Mouse (Mus musculus) splenic B cell, adult 2 months (primary cell): Measurements from ENCODE around the gene 9930021J03Rik.

ENCODE experiments used
- DNase-seq: peaks from one replicate; pipeline ENCODE4 v3.0.0-alpha.2; 2011; ENCODE audit warnings: low read depth, low spot score
- H3K27me3 ChIP-seq: 2 replicates; pipeline ENCODE4 v1.6.1; 2012; ENCODE audit warnings: mild to moderate bottlenecking, low read length, moderate library complexity, mixed read lengths; ENCODE audit not compliant: control insufficient read depth, poor library complexity, insufficient read depth, severe bottlenecking
- H3K36me3 ChIP-seq: 2 replicates; pipeline ENCODE4 v1.6.1; 2012; ENCODE audit warnings: mild to moderate bottlenecking, low read length, moderate library complexity, mixed read lengths; ENCODE audit not compliant: control insufficient read depth, poor library complexity, insufficient read depth, severe bottlenecking

The 9930021J03Rik gene

DNA sequence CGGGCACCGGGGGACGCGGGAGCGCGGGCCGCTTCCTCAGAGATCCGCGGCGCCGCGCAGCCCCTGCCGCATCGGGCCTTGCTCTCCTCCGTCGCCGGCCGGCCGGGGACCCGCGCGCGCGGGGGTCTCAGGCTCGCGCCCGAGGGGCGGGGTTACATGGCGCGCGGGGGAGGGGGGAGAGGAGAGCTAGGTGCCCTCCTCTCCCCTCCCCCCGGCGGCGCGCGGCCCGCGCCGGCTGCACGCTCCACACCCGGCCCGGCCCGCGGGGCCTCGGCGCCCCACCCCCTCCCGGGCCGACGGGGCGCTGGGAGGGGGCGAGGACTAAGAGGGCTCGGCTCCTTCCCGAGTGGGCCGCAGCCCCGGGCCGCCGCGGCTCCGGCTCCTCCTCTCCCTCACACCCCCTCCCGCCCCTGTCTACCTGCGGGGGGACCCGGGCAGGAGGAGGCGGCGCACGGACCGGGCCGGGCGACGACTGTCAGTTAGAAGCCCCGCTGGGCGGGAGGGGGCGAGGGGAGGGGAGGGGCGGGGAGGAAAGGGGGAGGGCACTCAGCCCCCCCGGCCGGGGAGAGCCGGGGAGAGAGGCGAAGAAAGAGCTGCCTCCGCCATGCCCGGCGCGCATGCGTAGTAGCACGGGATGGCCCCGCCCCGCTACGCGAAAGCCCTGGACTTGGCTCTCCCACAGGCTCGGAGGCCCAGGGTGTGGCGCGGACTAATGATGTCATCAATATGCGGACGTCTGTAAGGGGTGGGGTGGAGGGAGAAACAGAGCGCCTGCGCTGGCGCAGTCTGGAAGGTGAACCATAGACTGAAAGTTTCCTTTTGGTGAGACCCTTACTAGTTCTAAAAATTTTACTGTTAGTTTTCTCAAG is at the start of gene 9930021J03Rik:
Gene 9930021J03Rik (minus strand): TSS at position 73 of the 869 bp plus-strand sequence.
- H3K27me3 ChIP-seq: no peaks in the 10 kb centered on the region
- DNase-seq: peak; percentile 100
- peaks cover 2% of the 10 kb centered on the region; the same call in 1 of the 2 replicates for H3K36me3 ChIP-seq

DNA sequence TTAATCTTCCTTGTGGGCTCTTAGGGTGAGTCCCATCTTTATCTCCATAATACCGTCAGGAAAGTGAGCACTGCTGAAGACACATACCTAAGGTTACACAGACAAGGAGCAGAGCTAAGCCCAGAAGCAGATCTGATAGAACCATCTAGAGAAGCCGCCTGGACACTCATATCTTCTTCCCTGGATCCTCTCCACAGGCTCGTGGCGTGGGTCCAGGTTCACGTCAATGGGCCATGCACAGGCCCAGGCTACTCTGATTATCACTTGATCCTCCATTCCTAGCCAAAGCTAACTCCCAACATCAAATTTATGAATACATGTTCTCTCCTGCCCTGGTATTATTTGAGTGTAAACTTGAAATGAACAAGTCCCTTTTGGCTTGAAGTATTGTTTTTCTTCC is 47.9 kb upstream of the 9930021J03Rik start:
- H3K36me3 ChIP-seq: no peaks in the 10 kb centered on the region

DNA sequence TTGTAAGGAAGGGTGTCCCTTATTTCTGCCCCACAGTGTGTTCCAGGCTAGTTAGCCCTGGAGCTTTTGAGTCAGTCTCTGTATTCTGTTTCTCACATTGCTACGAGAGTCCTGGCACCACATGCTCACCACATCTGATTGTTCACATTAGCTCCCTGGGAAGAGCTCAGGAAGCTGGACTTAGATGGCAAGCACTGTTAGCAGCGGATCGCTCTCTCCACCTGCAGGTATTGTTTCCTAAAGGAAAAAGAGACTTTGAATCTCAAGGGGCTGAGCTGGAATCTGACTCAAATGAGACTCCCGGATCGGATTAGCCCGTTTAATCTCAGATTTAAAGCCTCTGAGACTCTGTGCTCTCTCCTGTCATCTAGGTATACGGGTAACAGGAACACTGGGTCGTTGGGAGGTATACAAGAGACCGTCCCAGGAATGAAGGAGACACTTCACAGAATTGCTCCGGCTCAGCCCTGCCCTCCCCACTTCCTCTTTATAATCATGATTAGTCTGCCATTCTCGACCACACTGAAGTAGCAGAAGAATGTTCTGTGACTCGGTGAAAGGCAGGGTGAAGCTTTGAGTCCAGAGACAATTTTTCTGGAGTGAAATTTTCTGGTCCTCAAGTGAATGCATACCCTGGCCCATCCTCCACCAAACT is 45.4 kb upstream of the 9930021J03Rik start:
- no peak for DNase-seq
- no peaks in the 10 kb centered on the region for H3K36me3 ChIP-seq
- H3K27me3 ChIP-seq: no peaks in the 10 kb centered on the region; the same call in 1 of the 2 replicates

More for the DNA sequence above, 47.9 kb upstream of the 9930021J03Rik start:
- DNase-seq: no peak
- no peaks in the 10 kb centered on the region; the same call in 1 of the 2 replicates for H3K27me3 ChIP-seq

DNA sequence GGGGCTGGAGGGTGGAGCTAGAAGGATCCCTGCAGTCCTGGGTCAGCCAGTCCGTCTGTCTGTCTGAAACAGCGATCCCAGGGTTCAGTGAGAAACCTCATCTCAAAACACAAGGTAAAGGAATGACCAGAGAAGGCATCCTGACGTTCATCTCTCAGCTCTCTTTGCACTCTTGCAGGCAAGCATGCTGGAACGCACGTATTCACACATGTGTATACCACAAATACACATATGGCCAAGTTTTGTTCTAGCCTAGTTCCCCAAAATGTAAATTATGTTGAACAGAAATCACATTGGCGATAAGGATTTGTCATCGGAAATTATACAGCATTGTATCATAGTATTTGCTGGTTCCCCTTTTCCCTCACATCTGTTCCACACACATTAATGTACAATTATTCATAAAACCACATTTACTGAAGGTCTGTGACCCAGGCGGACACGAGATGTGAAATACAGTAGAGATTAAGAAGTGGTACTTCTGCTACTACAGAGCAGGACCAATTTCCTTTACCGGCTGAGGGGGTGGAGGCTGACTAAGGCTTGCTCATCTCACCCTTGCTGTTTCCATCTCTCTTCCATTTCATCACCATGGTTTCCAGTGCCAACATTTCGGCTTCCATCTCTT is 44.2 kb upstream of the 9930021J03Rik start:
- H3K27me3 ChIP-seq: no peaks in the 10 kb centered on the region; the same call in 1 of the 2 replicates
- DNase-seq: no peak
- no peaks in the 10 kb centered on the region for H3K36me3 ChIP-seq

DNA sequence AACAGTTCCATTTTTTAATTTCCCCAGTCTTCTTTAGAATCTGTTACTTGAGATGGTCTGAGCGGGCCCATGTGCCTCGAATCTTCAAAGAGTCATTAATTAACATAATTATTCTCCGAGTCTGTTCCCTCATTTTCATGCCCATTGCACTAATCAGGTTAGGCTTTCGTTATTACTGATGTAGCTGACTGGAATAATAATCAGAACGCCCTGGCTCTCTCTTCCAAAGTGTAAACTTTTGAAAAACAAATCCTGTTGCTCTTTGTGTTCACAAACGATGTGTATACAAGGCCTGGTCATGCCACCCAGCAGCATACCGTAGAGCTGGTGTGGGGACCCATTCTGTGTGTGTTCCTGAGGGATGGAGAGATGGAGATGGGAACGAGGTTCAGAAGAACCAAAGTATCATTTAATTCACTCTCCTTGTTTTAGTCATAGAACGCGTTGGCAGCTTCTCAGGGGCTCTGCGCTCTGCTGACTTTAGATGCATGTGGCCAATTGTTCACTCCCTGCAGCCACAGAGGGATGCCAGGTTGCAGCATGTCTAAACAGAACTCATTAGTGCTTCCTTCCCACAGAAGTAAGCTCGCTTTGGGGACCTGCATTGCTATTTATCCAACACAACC is 38.4 kb upstream of the 9930021J03Rik start:
- DNase-seq: no peak
- Histone ChIP-seq H3K36me3 (no peaks in the 10 kb centered on the region), H3K27me3 (no peaks in the 10 kb centered on the region; the same call in 1 of the 2 replicates)

DNA sequence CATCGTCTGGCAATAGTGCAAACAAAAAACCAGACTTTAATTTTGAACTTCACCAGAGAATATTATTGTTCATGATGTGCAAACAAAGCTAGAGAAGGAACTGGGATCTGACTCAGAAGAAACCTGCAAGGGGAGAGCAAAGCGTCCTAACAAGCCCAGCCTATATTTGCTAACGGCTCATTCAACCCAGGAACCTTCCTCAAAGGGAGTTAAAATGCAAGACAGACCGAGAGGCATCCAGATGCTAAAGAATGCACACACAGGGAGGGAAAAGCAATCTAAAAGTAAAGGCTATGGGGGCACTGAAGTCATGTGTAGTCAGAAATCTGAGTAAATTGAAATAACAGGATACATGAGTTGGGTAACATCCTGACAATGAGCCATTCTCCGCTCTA is 37.8 kb upstream of the 9930021J03Rik start:
- Histone ChIP-seq H3K27me3 (no peaks in the 10 kb centered on the region; the same call in 1 of the 2 replicates), H3K36me3 (no peaks in the 10 kb centered on the region)
- DNase-seq: no peak

DNA sequence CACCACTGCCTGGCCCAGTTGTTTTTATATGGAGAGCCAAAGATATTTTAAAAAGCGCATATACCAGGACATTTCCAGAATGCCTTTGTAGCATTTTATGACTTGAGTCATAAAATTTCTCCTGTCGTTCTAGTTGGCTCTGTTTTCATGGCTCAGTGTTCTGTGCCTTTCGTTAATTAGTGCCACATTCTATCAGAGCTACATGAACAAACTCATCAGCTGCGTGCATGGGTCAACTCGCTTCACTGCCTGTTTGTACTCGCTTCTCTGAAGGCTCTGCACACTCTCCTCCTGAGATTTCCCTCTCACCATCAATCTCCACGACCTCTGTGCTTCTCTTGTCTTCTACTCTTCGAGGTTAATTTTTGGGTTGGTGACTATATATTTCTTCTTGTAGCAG is 37.2 kb upstream of the 9930021J03Rik start:
- H3K36me3 ChIP-seq: no peaks in the 10 kb centered on the region
- H3K27me3 ChIP-seq: no peaks in the 10 kb centered on the region
- DNase-seq: no peak

DNA sequence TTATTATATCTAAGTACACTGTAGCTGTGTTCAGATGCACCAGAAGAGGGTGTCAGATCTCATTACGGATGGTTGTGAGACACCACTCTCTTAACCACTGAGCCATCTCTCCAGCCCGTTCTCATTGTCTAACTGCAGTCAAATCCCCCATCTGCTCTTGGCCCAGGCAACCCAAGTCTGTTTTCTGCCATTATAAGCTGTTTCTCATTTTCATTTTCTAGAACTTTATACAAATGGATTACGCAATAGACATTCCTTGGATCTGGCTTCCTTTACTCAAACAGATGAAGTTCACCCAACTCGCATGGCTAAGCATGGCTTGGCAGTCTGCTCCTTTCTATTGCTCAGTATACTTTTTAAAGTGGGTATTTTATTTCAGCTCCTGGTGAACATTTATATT is 34.9 kb upstream of the 9930021J03Rik start:
- Histone ChIP-seq H3K27me3 (no peaks in the 10 kb centered on the region), H3K36me3 (no peaks in the 10 kb centered on the region)
- no peak for DNase-seq

DNA sequence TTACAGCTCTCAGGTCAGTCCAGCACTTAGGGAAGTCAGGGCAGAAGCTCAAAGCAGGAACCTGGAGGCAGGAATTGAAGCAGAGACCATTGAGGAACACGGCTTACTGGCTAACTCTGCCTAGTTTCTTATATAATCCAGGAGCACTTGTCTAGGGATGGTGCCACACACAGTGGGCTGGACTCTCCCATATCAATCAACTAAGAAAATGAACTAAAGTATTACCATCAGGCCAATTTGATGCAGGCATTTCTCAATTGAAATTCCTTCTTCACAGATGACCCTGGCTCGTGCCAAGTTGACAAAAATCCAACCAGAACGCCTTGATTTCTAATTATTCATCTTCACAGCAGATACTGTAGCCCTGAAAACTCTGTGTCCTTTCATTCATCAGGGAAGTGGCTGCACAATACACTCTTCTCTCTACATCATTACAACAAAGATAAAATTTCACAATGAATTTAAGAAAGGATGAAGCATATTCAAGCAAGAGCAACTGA is 32.9 kb upstream of the 9930021J03Rik start:
- no peaks in the 10 kb centered on the region for H3K36me3 ChIP-seq
- H3K27me3 ChIP-seq: no peaks in the 10 kb centered on the region
- no peak for DNase-seq

DNA sequence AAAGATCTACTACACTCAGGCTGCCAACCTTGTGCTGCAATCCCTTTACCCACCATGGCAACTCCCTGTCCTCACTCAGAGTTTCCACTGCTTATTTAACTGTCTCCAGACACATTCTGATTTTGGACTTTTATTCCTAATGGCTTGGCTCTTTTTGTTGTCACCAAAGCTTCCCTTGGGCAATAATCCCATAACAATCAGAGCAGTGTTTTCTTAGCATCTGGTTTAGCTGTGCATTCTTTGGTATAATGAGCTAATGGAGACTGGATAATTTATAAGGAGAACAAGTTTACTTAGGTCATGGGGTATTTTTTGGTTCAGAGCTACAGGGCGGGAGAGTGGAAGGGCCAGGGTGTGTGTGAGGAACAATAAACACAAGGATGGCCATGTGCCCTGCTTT is 32.4 kb upstream of the 9930021J03Rik start:
- DNase-seq: no peak
- Histone ChIP-seq H3K36me3 (no peaks in the 10 kb centered on the region), H3K27me3 (no peaks in the 10 kb centered on the region)

DNA sequence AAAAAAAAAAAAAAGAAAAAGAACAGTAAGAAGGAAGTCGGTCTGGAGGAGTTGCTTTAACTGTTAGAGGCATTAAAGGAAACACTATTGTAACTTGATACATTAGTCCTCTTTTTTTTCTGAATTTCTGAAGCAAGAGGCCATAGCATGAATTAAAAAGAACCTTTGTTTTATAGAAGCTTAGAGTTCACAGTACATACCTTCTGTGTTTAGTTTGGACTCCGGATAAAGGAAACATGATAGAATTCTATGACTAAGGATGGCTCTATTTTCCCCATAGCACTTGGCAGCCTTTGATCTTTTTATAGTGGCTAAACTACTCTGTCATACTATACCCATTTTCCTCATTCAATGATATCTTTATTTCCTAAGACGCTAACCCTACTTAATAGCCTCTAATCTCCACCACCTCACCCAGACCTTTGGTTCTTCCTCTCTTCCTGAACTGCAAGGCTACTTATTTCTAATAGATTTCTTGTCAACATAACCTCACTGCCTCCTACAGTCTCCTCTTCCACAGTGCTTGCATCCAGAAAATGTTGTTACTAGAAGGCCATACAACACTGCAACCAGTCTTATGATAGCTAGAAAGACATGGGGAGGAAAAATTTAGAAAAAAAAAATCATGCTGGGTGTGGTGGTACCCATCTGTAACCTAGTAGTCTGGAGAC is 29.7 kb upstream of the 9930021J03Rik start:
- Histone ChIP-seq H3K36me3 (no peaks in the 10 kb centered on the region), H3K27me3 (no peaks in the 10 kb centered on the region)
- DNase-seq: no peak

DNA sequence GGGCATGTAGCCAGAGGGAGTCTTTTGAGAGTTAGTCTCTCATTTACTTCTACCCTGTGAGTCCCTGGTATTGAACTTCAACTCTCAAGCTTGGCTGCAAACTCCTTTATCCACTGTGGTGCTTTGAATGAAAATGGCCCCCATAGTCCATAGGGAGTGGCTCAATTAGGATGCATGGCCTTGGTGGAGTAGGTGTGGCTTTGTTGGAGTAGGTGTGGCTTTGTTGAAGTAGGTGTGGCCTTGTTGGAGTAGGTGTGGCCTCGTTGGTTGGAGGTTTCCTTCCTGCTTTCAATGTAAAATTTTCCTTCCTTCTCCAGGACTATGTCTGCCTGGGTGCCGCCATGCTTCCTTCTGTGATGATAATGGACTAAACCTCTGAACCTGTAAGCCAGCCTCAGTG is 25.1 kb upstream of the 9930021J03Rik start:
- H3K27me3 ChIP-seq: no peaks in the 10 kb centered on the region
- H3K36me3 ChIP-seq: no peaks in the 10 kb centered on the region
- DNase-seq: no peak

DNA sequence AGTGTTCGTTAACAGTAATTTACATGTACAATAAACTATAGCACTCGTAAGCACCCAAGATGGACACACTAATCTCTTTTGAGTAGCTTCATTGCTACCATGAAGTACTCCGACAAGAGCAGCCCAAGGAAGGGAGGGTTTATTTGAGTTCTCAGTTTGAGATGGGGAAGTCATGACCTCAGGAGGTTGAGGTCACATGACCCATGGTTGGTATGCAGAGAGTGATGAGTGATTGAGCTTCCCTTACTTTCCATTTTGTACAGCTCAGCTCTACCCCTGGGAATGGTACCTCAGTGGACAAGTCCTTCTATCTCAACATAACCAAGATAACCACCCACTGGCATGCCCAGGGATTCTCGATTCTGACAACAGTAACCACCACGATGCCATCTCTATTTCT is 22.8 kb upstream of the 9930021J03Rik start:
- H3K27me3 ChIP-seq: no peaks in the 10 kb centered on the region
- DNase-seq: no peak
- H3K36me3 ChIP-seq: no peaks in the 10 kb centered on the region

DNA sequence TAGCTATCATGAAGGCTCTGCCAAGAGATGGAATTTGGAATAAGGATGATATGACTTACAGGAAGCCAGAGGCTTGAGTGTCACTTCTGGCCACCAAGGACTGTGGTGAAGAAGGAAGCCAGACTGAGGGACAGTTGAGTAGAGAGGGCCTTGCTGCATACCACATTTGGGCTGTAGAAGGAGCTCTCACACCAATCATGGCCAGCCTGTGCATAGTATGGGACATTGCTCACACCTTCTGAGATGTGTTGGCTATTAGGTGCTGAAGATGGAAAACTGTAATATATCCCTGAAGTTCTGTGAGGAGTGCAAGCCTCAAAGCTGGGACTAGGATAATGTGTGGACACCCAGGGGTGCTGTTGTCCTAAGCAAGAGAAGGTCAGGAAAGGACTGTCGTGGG is 20.9 kb upstream of the 9930021J03Rik start:
- no peaks in the 10 kb centered on the region for H3K27me3 ChIP-seq
- no peaks in the 10 kb centered on the region for H3K36me3 ChIP-seq
- no peak for DNase-seq
